Mouse (Mus musculus) G1E-ER4 (cell line): ENCODE results near the gene Foxg1. TPM values are rescaled to one million over a fixed set of nuclear protein-coding genes. Genes with fewer than 3 reads are reported as not detected.

Experiments used
- GATA1 ChIP-seq: IDR thresholded peaks from one replicate; pipeline ENCODE4 v1.8.0; 2012; ENCODE audit warnings: low read length, inconsistent platforms
- polyA plus RNA-seq: library from polyadenylated mRNA; stranded (reverse); fragments of >175 nt; gene quantifications from 2 replicates; pipeline ENCODE4 v1.2.3, GENCODE M21; 2012

Gene Foxg1
- polyA plus RNA-seq, 1 experiment, result not detected

DNA sequence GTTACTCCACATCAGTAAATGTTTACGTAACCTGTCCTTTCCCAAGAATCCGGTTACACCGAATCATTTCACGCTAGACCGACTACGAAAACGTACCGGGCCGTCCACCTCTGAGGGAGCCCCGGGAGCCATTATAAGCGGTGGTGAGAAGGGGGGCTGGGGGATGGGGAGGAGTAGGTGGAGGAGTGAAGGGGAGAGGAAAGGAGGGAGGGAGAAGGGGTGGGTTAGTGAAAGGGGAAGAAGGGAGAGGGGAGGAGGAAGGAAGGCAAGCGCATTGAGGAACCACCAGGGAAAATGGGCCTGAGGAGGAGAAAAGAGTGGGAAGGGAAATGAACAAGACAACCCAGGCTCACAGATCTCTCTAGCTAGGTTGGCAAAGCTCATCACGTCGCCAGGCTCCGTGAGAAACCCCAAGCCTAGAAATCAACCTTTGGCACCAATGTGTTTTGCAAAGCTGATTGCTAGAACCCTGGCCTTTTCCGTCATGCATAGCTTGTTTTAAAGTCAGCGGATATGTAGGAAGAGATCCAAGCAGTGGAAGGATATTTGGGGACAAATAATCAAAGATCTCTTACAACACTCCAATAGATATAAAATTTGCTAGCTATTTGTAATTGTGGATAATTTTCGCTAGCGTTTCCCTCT, 617 bp upstream of the Foxg1 start:
- TF ChIP-seq GATA1, result no peak

DNA sequence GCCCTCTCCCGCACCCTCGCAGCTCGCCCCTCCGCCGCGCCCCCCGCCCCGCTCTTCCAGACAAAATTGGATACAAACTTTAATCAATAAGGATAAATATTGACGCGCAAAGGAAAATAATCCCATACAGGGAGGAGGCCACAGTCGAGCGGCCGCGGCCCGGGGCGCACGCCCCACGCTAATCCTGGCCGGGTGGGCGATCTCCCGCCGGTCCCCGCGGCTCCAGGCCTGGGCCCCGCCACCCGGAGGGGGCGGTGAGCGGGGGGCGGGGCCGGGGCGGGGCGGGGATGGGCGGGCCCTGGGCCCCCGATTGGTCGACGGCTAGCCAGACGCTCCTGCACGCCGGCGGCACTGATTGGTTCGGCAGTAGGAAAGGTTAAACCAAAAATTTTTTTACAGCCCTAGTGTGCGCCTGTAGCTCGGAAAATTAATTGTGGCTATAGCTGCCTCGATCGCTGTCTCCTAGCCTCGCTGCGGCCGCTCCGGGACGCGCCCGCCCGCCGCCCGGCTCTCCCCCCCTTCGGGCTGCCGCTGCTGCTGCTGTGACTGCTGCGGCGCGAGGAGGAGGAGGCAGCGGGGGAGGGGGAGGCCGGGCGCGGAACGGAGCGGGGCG, 1.2 kb downstream of the Foxg1 start:
- no peak for TF ChIP-seq GATA1

DNA sequence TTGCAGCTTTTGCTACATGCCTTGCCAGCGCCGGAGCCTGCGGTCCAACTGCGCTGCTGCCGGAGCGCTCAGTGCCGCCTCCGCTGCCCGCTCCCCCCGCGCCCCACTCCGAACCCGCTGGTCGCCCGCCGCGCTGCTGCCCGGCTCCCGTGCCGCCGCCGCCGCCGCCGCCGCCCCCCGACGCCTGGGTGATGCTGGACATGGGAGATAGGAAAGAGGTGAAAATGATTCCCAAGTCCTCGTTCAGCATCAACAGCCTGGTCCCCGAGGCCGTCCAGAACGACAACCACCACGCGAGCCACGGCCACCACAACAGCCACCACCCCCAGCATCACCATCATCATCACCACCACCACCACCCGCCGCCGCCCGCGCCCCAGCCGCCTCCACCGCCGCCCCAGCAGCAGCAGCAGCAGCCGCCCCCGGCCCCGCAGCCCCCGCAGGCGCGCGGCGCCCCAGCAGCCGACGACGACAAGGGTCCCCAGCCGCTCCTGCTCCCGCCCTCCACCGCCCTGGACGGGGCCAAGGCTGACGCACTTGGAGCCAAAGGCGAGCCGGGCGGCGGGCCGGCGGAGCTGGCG, 1.9 kb downstream of the Foxg1 start:
- TF ChIP-seq GATA1, result no peak

DNA sequence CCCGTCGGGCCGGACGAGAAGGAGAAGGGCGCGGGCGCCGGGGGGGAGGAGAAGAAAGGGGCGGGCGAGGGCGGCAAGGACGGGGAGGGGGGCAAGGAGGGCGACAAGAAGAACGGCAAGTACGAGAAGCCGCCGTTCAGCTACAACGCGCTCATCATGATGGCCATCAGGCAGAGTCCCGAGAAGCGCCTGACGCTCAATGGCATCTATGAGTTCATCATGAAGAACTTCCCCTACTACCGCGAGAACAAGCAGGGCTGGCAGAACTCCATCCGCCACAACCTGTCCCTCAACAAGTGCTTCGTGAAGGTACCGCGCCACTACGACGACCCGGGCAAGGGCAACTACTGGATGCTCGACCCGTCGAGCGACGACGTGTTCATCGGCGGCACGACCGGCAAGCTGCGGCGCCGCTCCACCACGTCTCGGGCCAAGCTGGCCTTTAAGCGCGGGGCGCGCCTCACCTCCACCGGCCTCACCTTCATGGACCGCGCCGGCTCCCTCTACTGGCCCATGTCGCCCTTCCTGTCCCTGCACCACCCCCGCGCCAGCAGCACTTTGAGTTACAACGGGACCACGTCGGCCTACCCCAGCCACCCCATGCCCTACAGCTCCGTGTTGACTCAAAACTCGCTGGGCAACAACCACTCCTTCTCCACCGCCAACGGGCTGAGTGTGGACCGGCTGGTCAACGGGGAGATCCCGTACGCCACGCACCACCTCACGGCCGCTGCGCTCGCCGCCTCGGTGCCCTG, 2.6 kb downstream of the Foxg1 start, which contains the start of gene Gm43517:
Gene Gm43517 (plus strand): TSS at position 299 of the 755 bp plus-strand sequence.
- no peak for TF ChIP-seq GATA1

DNA sequence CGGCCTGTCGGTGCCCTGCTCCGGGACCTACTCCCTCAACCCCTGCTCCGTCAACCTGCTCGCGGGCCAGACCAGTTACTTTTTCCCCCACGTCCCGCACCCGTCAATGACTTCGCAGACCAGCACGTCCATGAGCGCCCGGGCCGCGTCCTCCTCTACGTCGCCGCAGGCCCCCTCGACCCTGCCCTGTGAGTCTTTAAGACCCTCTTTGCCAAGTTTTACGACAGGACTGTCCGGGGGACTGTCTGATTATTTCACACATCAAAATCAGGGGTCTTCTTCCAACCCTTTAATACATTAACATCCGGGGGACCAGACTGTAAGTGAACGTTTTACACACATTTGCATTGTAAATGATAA, 3.2 kb downstream of the Foxg1 start:
- TF ChIP-seq GATA1, result no peak

DNA sequence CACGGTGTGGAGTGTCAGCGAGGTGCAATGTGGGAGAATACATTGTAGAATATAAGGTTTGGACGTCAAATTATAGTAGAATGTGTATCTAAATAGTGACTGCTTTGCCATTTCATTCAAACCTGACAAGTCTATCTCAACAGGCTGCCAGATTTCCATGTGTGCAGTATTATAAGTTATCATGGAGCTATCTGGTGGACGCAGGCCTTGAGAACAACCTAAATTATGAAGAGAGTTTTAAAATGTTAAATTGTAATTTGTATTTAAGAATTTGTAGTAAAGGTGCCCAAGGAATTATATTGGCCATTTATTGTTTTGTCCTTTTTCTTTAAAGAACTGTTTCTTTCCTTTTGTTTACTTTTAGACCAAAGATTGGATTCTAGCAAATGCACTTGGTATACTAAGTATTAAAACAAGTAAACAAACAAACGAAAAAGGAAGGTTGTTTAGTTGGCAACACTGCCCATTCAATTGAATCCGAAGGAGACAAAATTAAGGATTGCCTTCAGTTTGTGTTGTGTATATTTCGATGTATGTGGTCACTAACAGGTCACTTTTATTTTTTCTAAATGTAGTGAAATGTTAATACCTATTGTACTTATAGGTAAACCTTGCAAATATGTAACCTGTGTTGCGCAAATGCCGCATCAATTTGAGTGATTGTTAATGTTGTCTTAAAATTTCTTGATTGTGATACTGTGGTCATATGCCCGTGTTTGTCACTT, 3.8 kb downstream of the Foxg1 start:
- TF ChIP-seq GATA1, result no peak

DNA sequence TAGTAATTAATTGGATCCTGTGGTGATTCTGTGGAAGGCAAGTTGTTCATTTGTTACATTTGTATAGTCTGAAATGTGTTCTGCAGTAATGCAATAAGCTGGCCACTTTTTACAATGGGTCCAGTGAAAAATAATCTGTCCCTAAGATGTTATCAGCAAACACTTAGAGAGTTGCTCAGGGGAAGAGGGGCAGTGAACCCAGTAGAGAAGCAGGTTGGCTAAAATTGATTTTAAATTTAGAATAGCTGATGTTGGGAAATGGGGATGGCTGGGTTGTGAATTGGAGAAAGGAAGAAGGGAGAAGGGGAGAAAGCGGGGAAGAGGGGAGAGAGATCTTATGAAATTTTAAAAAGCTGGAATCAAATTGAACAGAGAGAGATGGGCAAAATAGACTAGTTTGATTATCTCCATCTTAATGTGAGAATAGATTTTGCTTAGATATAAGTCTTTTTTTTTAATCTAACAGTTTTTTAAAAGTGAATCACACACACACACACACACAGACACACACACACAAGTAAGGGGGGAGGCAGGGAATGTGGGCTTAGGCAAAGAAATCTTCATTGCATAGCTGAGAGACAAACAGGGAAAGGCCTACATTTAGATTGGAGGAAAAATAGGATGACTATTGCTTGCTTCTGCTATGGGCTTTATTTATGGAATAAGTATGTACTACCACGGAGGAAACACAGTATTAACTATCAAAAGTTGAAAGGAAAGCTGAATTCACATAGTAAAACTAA, 5.6 kb downstream of the Foxg1 start:
- no peak for TF ChIP-seq GATA1

DNA sequence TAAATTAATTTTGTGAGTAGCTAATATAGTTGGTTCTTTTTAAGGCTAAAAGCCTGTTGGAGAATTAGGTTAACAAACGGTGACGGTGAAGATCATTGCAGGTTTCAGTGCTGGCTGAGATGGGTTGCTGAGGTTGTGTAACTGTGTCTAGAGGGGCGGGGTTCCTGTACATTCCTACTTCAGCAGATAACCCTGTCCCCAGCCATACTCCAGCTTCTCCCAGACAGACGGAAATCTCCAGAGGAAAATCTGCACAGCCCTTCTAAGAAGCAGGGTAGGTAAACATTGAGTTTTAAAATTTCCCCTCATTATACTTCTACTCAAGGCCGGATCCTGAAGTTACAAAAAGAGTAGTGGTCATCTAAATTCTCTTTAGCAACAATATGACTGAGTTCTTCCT, 7.2 kb downstream of the Foxg1 start:
- no peak for TF ChIP-seq GATA1

DNA sequence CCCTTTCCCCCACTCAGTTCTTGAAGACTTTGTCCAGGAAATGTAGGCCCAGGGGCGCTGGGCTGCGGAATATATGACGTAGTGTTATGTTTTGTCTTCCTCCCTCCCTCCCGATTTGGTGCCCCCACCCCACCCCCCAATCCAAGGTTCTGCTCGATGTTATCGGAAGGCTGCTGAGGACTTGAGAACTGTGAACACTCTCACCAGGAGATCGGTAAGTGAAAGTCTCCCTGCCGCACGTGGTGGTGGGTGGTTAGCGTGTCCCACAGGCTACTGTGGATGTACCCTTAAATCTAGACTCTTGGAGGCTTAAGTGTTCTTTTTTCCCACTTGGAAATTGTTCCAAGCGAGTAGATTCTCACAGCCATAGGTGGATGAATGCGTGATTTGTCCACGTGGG, 7.8 kb downstream of the Foxg1 start:
- no peak for TF ChIP-seq GATA1

DNA sequence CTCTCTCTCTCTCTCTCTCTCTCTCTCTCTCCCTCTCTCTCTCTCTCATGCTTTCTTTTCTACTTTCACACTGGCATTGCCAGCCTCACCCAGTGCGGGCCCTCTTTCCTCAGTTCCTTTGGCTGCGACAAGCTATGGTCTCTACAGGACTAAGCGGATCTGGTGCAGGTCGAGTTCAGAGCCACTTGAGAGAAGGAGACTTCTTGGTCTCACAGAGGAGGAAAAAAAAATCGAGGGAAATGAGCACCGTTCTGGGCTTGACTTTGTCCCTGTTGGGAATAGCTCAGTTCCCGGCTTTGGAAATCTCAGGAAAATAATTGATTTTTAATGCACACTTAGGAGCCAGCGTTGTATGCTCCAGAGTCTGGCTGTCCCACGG, 8.5 kb downstream of the Foxg1 start:
- TF ChIP-seq GATA1, result no peak

DNA sequence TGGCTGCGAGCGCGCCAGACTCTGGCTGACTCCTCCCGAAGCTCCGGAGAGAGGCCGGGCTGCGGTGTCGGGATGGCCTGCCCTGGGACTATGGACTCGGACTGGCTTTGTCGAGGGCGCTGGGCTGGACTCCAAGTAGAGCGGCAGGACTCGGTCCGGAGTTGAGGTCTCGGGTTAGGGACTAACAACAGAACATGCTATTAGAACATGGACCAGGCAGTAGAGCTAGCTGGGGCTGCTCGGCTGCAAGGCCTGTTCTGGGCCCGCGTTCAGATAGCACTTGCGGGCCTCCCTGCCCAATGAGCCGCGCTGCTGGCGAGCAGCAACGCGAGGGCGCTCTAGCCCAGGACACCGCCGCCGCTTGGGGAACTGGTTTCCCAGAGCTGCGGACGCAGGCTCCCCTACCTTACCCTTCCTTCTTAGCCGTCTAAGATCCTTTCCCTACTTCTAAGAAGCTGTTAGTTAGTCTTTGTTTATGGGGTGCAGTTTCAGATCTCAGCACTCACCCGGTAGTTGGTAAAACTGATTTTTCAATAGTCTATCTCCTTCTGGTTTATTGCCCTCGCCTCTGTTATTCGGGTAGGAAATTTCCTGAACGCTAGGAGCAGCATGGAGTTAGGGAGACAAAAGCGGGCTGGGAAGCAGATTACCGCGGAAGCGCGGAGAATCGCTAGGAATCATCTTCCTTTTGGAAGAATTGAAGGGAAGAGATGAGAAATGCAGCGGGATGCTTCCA, 9.0 kb downstream of the Foxg1 start:
- no peak for TF ChIP-seq GATA1

DNA sequence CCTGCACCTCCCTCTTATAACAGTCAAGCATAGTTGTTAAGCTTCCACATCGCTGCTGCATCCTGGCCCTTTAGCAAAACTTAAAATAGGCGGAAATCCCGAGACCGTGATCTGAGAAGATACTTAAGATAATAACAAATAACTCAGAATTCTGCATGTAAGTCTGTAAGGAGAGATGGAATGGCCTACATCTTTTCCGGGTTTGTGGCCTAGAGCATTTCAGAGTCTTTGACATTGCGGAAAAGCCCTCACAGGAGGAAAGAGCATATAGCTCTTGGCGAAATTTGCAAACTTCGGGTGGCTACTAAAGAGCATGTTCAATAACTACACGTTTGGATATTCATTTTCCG, 9.6 kb downstream of the Foxg1 start:
- no peak for TF ChIP-seq GATA1

DNA sequence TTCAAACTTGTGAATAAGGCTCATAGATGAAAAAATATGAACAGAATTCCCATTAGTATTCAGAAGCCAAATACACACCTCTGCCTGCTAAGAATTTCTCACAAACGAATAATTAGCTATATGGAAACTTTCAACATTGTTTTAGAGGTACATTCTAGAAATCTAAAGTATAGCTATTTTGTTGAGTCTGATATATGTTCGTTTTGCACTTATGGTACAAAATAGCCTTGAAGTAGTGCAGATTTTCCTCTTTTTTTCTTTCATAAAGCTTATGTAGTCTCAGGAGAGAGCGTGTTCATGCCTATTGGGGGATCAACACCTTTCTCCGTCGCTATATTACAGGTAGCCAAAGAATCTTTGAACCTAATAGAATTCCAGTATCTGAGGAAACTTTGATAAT, 10.4 kb downstream of the Foxg1 start:
- no peak for TF ChIP-seq GATA1

DNA sequence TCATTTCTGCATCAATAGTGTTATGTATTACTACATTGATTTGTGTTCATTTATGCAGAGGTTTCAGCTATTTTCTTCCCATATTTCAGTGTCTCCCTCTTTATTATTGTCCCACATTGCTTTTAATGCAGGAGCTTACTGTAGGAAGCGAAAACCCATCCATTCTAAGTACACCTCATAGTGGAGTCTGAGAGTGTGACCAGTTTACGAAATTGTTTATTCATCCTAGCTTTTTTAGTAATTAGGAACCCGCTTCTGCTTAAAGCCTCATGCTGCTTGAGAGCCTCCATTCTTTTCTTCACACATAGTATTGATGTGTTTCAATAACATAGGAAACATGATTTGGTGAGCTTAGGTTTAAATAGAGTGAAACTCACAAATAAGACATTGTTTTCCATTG, 11.2 kb downstream of the Foxg1 start:
- no peak for TF ChIP-seq GATA1

DNA sequence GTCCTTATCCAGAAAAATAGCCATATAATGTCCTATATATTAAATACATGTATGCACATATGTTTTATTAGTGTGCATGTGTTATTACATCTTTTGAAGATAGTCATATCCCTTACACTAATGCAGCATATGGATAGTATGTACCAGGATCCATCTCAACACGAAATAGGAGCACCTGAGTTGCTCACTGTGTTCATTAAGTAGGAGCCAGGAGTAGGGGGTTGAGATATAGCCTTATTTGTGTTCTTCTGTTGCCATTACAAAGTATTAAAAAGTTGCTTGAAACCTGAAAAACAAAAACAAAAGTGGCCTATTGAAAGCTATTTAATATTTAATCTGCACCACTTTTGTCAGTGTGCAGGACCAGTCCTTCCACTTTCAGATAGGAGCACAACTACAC, 11.7 kb downstream of the Foxg1 start:
- no peak for TF ChIP-seq GATA1
